9 mouse cellular contexts compared by ENCODE assay signal in genomic region chr5:27035891-27036290, GRCm38 (mm10).
A peak's percentile ranks its signal among the peaks of the same experiment; 100 is the strongest.
DNase-seq lines count a peak whose midpoint lies in the region; ATAC-seq and TF ChIP-seq lines count a peak whose summit lies in the region.
"Had no signal": no experiment of that assay in that cellular context is flagged by ENCODE, and none has a peak within 500 bp of the region (broad histone marks: within the 10 kb centered on the region; RNA-seq: fewer than 3 reads in every experiment).

No protein-coding gene starts in this region.

- H3K27ac ChIP-seq in kidney, embryonic 15.5 days: no peak overlapping the region
- H3K27ac ChIP-seq in limb, embryonic 10.5 days: no peak overlapping the region
- H3K27ac ChIP-seq in gastrocnemius, adult 2 months: no peak overlapping the region

- no peak for ATAC-seq in kidney, embryonic 15.5 days (replicated peaks; ENCODE audit: low FRiP score)

- no peaks in the 10 kb centered on the region for H3K27me3 ChIP-seq in kidney, embryonic 15.5 days
- no peaks in the 10 kb centered on the region for H3K27me3 ChIP-seq in limb, embryonic 10.5 days (ENCODE audit: low read depth, poor library complexity, severe bottlenecking)

- 31% methylated on average over 2 of the region's 2 CpGs for WGBS in kidney, embryonic 15.5 days
- WGBS in limb, embryonic 10.5 days: 26% methylated on average over 2 of the region's 2 CpGs

- intact Hi-C loops in gastrocnemius, adult 2 months (cut with DNase I): no loop called here

- no peak overlapping the region for H3K9ac ChIP-seq in kidney, embryonic 15.5 days

- H3K36me3 ChIP-seq in kidney, embryonic 15.5 days: no peaks in the 10 kb centered on the region
- H3K36me3 ChIP-seq in limb, embryonic 10.5 days: no peaks in the 10 kb centered on the region

- no peaks in the 10 kb centered on the region for H3K9me3 ChIP-seq in kidney, embryonic 15.5 days (replicated peaks)
- no peaks in the 10 kb centered on the region for H3K9me3 ChIP-seq in limb, embryonic 10.5 days (replicated peaks)

- no peak for TF ChIP-seq CTCF in gastrocnemius, adult 2 months (IDR thresholded peaks at IDR 0.05)

- H3K4me1 ChIP-seq in kidney, embryonic 15.5 days: no peaks in the 10 kb centered on the region
- H3K4me1 ChIP-seq in limb, embryonic 10.5 days: no peaks in the 10 kb centered on the region

- no peak overlapping the region for H3K4me2 ChIP-seq in kidney, embryonic 15.5 days

- peak; percentile 11 to 14 for DNase-seq in kidney, postnatal 4 days
- DNase-seq in ZHBTc4 (ENCODE audit: low read depth, low spot score): peak; percentile 57
- DNase-seq in cerebellum, postnatal 4 days (ENCODE audit: low spot score in 2 of 2): peak; percentile 51 to 55
- DNase-seq in limb, embryonic 10.5 days (ENCODE audit: low spot score): peak; percentile 30
- DNase-seq in gastrocnemius, adult 2 months: no peak
- DNase-seq in ovary, postnatal 10 days (ENCODE audit: low spot score): no peak
- DNase-seq in heart, adult 11 months: no peak
- DNase-seq: heart, postnatal 4 days had no signal

- H3K4me3 ChIP-seq in kidney, embryonic 15.5 days (replicated peaks): no peak overlapping the region
- no peak overlapping the region for H3K4me3 ChIP-seq in limb, embryonic 10.5 days
- H3K4me3 ChIP-seq in gastrocnemius, adult 2 months: no peak overlapping the region

Comparison
In these comparisons a context has a peak if more than half of its experiments do, and no peak if none do; other contexts are left out.
1. DNase-seq: peak in kidney, postnatal 4 days (2 of 2), ZHBTc4 (single experiment), cerebellum, postnatal 4 days (2 of 2) and limb, embryonic 10.5 days (single experiment); none in gastrocnemius, adult 2 months (single experiment), ovary, postnatal 10 days (single experiment) and heart, adult 11 months (single experiment).